Mouse (Mus musculus) kidney, adult 2 months (tissue): Measurements from ENCODE around the gene Tbc1d9b.

Source experiments
- CTCF ChIP-seq: fragments of 200-500 bp; conservative IDR thresholded peaks from 2 replicates; pipeline ENCODE4 v1.5.1; 2011; ENCODE audit warnings: low read depth, mild to moderate bottlenecking, control low read depth, low read length, moderate library complexity, mixed read lengths; ENCODE audit not compliant: insufficient read depth, insufficient read length
- POLR2A ChIP-seq: fragments of 200-500 bp; IDR thresholded peaks from one replicate; pipeline ENCODE4 v1.6.1; 2011; ENCODE audit warnings: low read depth, low read length, control low read depth

DNA sequence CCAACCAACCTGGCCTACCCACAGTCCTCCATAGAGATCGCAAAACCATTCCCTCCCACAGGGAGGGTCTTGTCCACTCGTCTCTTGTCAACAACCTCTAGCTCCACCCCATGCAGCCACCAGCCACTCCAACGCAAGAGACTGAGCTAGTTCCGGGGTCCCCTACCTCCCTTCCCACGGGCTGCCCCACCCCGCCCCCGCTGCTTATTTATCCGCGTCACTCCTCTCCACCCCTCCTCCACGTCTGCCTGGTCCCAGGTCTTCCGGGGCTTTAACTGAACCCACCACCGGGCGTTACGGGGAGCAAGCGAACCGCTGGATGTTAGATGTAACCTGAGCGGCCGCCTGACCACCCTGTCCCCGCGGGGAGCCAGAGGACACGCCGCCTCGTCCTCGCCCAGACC is 78.9 kb downstream of the Tbc1d9b start:
- TF ChIP-seq CTCF, result no peak
- no peak for TF ChIP-seq POLR2A
